Mouse (Mus musculus) E14TG2a.4 (cell line): ENCODE results near the gene Sox5.

Experiments used
- CTCF ChIP-seq: conservative IDR thresholded peaks from 2 replicates; pipeline ENCODE4 v1.5.1; 2014; ENCODE audit warnings: low read length
- NANOG ChIP-seq: IDR thresholded peaks from 2 replicates; pipeline ENCODE4 v1.6.1; 2014; ENCODE audit warnings: borderline replicate concordance, low read length, mixed read lengths
- POU5F1 ChIP-seq: IDR thresholded peaks from 2 replicates; pipeline ENCODE4 v1.6.1; 2014; ENCODE audit warnings: low read length, borderline replicate concordance

DNA sequence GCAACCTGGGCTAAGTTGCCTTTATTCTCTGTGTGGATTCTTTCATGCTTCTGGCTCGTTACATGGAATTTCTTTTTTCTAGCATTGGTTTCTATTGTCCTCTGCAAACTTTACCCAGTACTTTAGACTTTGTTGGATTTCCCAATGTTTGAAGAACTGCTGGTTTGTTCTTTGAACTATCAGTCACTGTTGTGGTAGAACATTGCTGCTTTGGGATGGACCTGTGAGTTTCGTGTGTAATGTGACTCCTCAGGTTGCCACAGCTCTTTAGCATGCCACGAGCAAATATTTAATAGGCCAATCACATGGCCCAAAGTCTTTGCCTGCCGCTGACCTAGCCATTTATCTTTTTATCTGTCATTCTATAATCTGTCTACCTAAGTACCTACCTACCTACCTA is 470.0 kb downstream of the Sox5 start:
- TF ChIP-seq CTCF (no peak), NANOG (no peak), POU5F1 (no peak)
